Mouse (Mus musculus): ENCODE results near the gene Actl7b.

DNA sequence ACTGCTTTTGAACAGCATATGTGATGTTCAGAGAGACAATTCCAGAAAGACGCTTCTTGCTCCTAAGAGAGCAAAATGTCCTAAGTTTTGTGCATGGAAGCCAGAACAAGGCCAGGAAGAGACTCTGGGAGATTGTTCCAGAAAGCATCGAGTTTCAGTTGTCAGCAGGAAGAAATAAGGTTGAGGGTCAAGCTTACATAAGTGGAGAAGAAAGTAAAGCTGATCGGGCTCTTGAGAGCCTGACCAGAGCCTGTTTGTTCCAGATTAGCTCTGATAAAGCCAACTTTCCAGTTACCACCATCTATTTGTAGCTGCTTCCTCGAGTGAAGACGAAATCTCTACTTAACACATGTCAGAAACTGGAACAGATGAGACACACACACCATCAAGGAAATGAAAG lies 42.6 kb downstream of the Actl7b start:
- TF ChIP-seq TAL1 (IDR thresholded peaks at IDR 0.05; ENCODE audit: low read length) (no peak), ETS1 (IDR thresholded peaks at IDR 0.05; ENCODE audit: low read depth, low read length) (no peak), CTCF (IDR thresholded peaks at IDR 0.05 in 2 of 3, conservative IDR thresholded peaks at IDR 0.05 in 1 of 3; ENCODE audit: control insufficient read depth in 1 of 3, insufficient read depth in 1 of 3, low read depth in 2 of 3, low read length in 3 of 3, poor library complexity in 1 of 3, severe bottlenecking in 1 of 3) (no peak), MAX (IDR thresholded peaks at IDR 0.05; ENCODE audit: low read length) (no peak), ZNF384 (IDR thresholded peaks at IDR 0.05; ENCODE audit: low read depth, low read length) (no peak), RAD21 (IDR thresholded peaks at IDR 0.05; ENCODE audit: low read depth, low read length) (no peak), POLR2A (IDR thresholded peaks at IDR 0.05; ENCODE audit: control insufficient read depth in 1 of 2, insufficient read depth in 1 of 2, low read depth in 1 of 2, low read length in 2 of 2, poor library complexity in 1 of 2) (no peak), BHLHE40 (IDR thresholded peaks at IDR 0.05; ENCODE audit: borderline replicate concordance, low read depth, low read length) (no peak), USF2 (IDR thresholded peaks at IDR 0.05; ENCODE audit: borderline replicate concordance in 1 of 2, insufficient read depth in 1 of 2, low read depth in 1 of 2, low read length in 2 of 2) (no peak)
